Mouse (Mus musculus) hindbrain, embryonic 16.5 days (tissue): ENCODE data around the gene Gcnt3. TPM values are rescaled to one million over a fixed set of nuclear protein-coding genes. Genes with fewer than 3 reads are reported as not detected.

Experiments used
- ATAC-seq: fragments of 200-750 bp; cut with Nextera tagmentation; 2 replicates; pipeline ENCODE4 v1.8.0; 2017; ENCODE audit warnings: moderate TSS enrichment, moderate library complexity
- H3K27ac ChIP-seq: fragments of 300-500 bp; sonication (generic); 2 replicates; pipeline ENCODE4 v1.5.1; 2014; ENCODE audit warnings: low read depth, mild to moderate bottlenecking, control low read depth, low read length, moderate library complexity
- H3K27me3 ChIP-seq: fragments of 300-500 bp; sonication (generic); replicated peaks from 2 replicates; pipeline ENCODE4 v1.6.1; 2014; ENCODE audit warnings: low read length; ENCODE audit not compliant: control insufficient read depth, insufficient read depth
- H3K36me3 ChIP-seq: fragments of 300-500 bp; sonication (generic); 2 replicates; pipeline ENCODE4 v1.6.1; 2014; ENCODE audit warnings: mild to moderate bottlenecking, low read length, moderate library complexity, mixed read lengths; ENCODE audit not compliant: control insufficient read depth, insufficient read depth
- H3K4me1 ChIP-seq: fragments of 300-500 bp; sonication (generic); 2 replicates; pipeline ENCODE4 v1.6.1; 2014; ENCODE audit warnings: low read depth, low read length; ENCODE audit not compliant: control insufficient read depth, insufficient read depth
- H3K4me2 ChIP-seq: fragments of 300-500 bp; sonication (generic); 2 replicates; pipeline ENCODE4 v1.6.1; 2014; ENCODE audit warnings: mild to moderate bottlenecking, low read length, control low read depth, moderate library complexity
- H3K4me3 ChIP-seq: fragments of 300-500 bp; sonication (generic); 2 replicates; pipeline ENCODE4 v1.5.1; 2014; ENCODE audit warnings: mild to moderate bottlenecking, low read length, control low read depth, moderate library complexity
- H3K9ac ChIP-seq: fragments of 300-500 bp; sonication (generic); 2 replicates; pipeline ENCODE4 v1.6.1; 2014; ENCODE audit warnings: low read depth, mild to moderate bottlenecking, control low read depth, low read length, moderate library complexity
- H3K9me3 ChIP-seq: fragments of 300-500 bp; sonication (generic); 2 replicates; pipeline ENCODE4 v1.6.1; 2014; ENCODE audit warnings: mild to moderate bottlenecking, low read length, moderate library complexity; ENCODE audit not compliant: control insufficient read depth
- WGBS: fragments of 180-500 bp; shearing (Covaris S2); extraction: QIAGEN DNeasy Blood & Tissue Kit; methylation state at CpG from one replicate; pipeline ENCODE4 v1.1.7; 2014; 5-methylcytosine and 5-hydroxymethylcytosine counted together
- polyA plus RNA-seq: library from polyadenylated mRNA; unstranded; fragments of >200 nt; fragmentation: Nextera tagmentation; extraction: Ambion mirVana; gene quantifications from 2 replicates; pipeline ENCODE4 v1.2.1, GENCODE M21; 2015

Gene Gcnt3
- polyA plus RNA-seq, 1 experiment from 2014 or later: not detected

DNA sequence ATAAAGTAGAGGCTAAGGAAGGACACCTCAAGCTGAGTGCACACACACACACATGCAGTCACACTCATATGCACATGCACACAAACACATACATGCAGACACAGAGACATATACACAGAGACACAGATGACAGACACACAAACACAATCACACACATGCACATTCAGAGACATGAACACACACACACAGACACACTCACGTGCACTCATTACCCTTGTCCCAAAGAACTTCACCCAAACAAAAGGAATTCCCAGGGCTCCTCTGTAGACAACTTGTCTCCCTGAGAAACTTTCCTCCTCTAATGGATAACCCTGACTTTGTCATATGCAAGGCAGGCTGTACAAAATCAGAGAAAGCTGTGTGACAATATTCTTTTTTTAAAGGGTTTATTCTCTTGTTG lies 52.4 kb downstream of the Gcnt3 start:
- H3K4me2 ChIP-seq: no peak overlapping the region
- no peak overlapping the region for H3K9ac ChIP-seq
- no peak overlapping the region for H3K27ac ChIP-seq
- no peaks in the 10 kb centered on the region for H3K9me3 ChIP-seq
- H3K36me3 ChIP-seq: no peaks in the 10 kb centered on the region
- no peak overlapping the region for H3K4me3 ChIP-seq
- no peak for ATAC-seq
- 68% methylated on average over 1 of the region's 1 CpGs for WGBS
- H3K4me1 ChIP-seq: peaks cover 7% of the 10 kb centered on the region
- no peaks in the 10 kb centered on the region for H3K27me3 ChIP-seq

Other genes with a start within 250 kb of the Gcnt3 start
- 61.7 and 71.2 TPM in 2 replicates for gene Bnip2, start 48.6 kb downstream of the Gcnt3 start, polyA plus RNA-seq
- 171 and 196 TPM in 2 replicates for gene Gtf2a2, start 25.5 kb downstream of the Gcnt3 start, polyA plus RNA-seq
- 13.6 and 16.3 TPM in 2 replicates for gene Fam81a, start 104.5 kb upstream of the Gcnt3 start, polyA plus RNA-seq
- gene Myo1e, start 169.3 kb upstream of the Gcnt3 start, polyA plus RNA-seq: 7.5 and 10.9 TPM in 2 replicates